Mouse (Mus musculus): ENCODE measurements around the gene Apol9a. TPM values are rescaled to one million over a fixed set of nuclear protein-coding genes. Genes with fewer than 3 reads are reported as not detected.
"Not testable (repeated sequence)": the region's sequence is repeated elsewhere in the genome, so short reads cannot be mapped to it uniquely, and the experiment has no call there.

Gene Apol9a
- polyA plus RNA-seq, 1 experiment from 2014 or later, result not detected

- H3K4me2 ChIP-seq (ENCODE audit: low read length); H3K9me3 ChIP-seq (replicated peaks; ENCODE audit: control insufficient read depth, low read length, poor library complexity, severe bottlenecking); H3K4me1 ChIP-seq (ENCODE audit: control insufficient read depth, insufficient read depth, low read length); H3K27me3 ChIP-seq (ENCODE audit: control insufficient read depth, insufficient read depth, low read depth, low read length); H3K36me3 ChIP-seq (ENCODE audit: control insufficient read depth, insufficient read depth, low read length); H3K4me3 ChIP-seq (ENCODE audit: low read depth, low read length); H3K27ac ChIP-seq (ENCODE audit: low read length); ATAC-seq; H3K9ac ChIP-seq (ENCODE audit: low read depth, low read length): not testable (repeated sequence)
- WGBS, result 76% methylated on average over 2 of the region's 2 CpGs
These were observed 4.7 kb upstream of the Apol9a start for GRCm38 (mm10) chr15:77415653-77416052.

GRCm38 (mm10) chr15:77412695-77413094, 1.8 kb upstream of the Apol9a start:
- not testable (repeated sequence) for H3K36me3 ChIP-seq (ENCODE audit: control insufficient read depth, insufficient read depth, low read length); H3K4me2 ChIP-seq (ENCODE audit: low read length); H3K4me3 ChIP-seq (ENCODE audit: low read depth, low read length); H3K4me1 ChIP-seq (ENCODE audit: control insufficient read depth, insufficient read depth, low read length); ATAC-seq; H3K27ac ChIP-seq (ENCODE audit: low read length); H3K27me3 ChIP-seq (ENCODE audit: control insufficient read depth, insufficient read depth, low read depth, low read length); H3K9me3 ChIP-seq (replicated peaks; ENCODE audit: control insufficient read depth, low read length, poor library complexity, severe bottlenecking); H3K9ac ChIP-seq (ENCODE audit: low read depth, low read length)
- 28% methylated on average over 4 of the region's 4 CpGs for WGBS

GRCm38 (mm10) chr15:77406370-77406769, 4.6 kb downstream of the Apol9a start:
- H3K27ac ChIP-seq (ENCODE audit: low read length); H3K4me3 ChIP-seq (ENCODE audit: low read depth, low read length); H3K36me3 ChIP-seq (ENCODE audit: control insufficient read depth, insufficient read depth, low read length); H3K4me1 ChIP-seq (ENCODE audit: control insufficient read depth, insufficient read depth, low read length); H3K9me3 ChIP-seq (replicated peaks; ENCODE audit: control insufficient read depth, low read length, poor library complexity, severe bottlenecking); ATAC-seq; H3K27me3 ChIP-seq (ENCODE audit: control insufficient read depth, insufficient read depth, low read depth, low read length); H3K9ac ChIP-seq (ENCODE audit: low read depth, low read length); H3K4me2 ChIP-seq (ENCODE audit: low read length): not testable (repeated sequence)
- WGBS, result 79% methylated on average over 9 of the region's 10 CpGs

GRCm38 (mm10) chr15:77399027-77399426, 11.9 kb downstream of the Apol9a start, which contains the start of gene Apol7a:
Gene Apol7a, minus strand, starts transcription at chr15:77399110.
- H3K4me2 ChIP-seq (ENCODE audit: low read length); H3K4me3 ChIP-seq (ENCODE audit: low read depth, low read length); H3K9ac ChIP-seq (ENCODE audit: low read depth, low read length); H3K9me3 ChIP-seq (replicated peaks; ENCODE audit: control insufficient read depth, low read length, poor library complexity, severe bottlenecking); H3K4me1 ChIP-seq (ENCODE audit: control insufficient read depth, insufficient read depth, low read length); ATAC-seq; H3K27me3 ChIP-seq (ENCODE audit: control insufficient read depth, insufficient read depth, low read depth, low read length); H3K36me3 ChIP-seq (ENCODE audit: control insufficient read depth, insufficient read depth, low read length); H3K27ac ChIP-seq (ENCODE audit: low read length): not testable (repeated sequence)
- 64% methylated on average over 9 of the region's 9 CpGs for WGBS

GRCm38 (mm10) chr15:77397450-77398132, 13.3 kb downstream of the Apol9a start:
- not testable (repeated sequence) for H3K36me3 ChIP-seq (ENCODE audit: control insufficient read depth, insufficient read depth, low read length); H3K27me3 ChIP-seq (ENCODE audit: control insufficient read depth, insufficient read depth, low read depth, low read length); ATAC-seq; H3K9ac ChIP-seq (ENCODE audit: low read depth, low read length); H3K4me1 ChIP-seq (ENCODE audit: control insufficient read depth, insufficient read depth, low read length); H3K4me2 ChIP-seq (ENCODE audit: low read length); H3K27ac ChIP-seq (ENCODE audit: low read length); H3K9me3 ChIP-seq (replicated peaks; ENCODE audit: control insufficient read depth, low read length, poor library complexity, severe bottlenecking); H3K4me3 ChIP-seq (ENCODE audit: low read depth, low read length)
- WGBS, result 75% methylated on average over 11 of the region's 11 CpGs

- H3K27ac ChIP-seq (ENCODE audit: low read length); H3K9me3 ChIP-seq (replicated peaks; ENCODE audit: control insufficient read depth, low read length, poor library complexity, severe bottlenecking); H3K27me3 ChIP-seq (ENCODE audit: control insufficient read depth, insufficient read depth, low read depth, low read length); H3K4me3 ChIP-seq (ENCODE audit: low read depth, low read length); H3K9ac ChIP-seq (ENCODE audit: low read depth, low read length); ATAC-seq; H3K36me3 ChIP-seq (ENCODE audit: control insufficient read depth, insufficient read depth, low read length); H3K4me2 ChIP-seq (ENCODE audit: low read length); H3K4me1 ChIP-seq (ENCODE audit: control insufficient read depth, insufficient read depth, low read length): not testable (repeated sequence)
- 68% methylated on average over 3 of the region's 3 CpGs for WGBS
These were observed 17.1 kb downstream of the Apol9a start for GRCm38 (mm10) chr15:77393832-77394231.

- H3K27me3 ChIP-seq (ENCODE audit: control insufficient read depth, insufficient read depth, low read depth, low read length), result no peaks in the 10 kb centered on the region
- no peak for ATAC-seq
- H3K9ac ChIP-seq (ENCODE audit: low read depth, low read length), result no peak overlapping the region
- no peak overlapping the region for H3K4me3 ChIP-seq (ENCODE audit: low read depth, low read length)
- 94% methylated on average over 2 of the region's 2 CpGs for WGBS
- H3K36me3 ChIP-seq (ENCODE audit: control insufficient read depth, insufficient read depth, low read length), result no peaks in the 10 kb centered on the region
- no peak overlapping the region for H3K4me2 ChIP-seq (ENCODE audit: low read length)
- H3K4me1 ChIP-seq (ENCODE audit: control insufficient read depth, insufficient read depth, low read length), result no peaks in the 10 kb centered on the region
- H3K9me3 ChIP-seq (replicated peaks; ENCODE audit: control insufficient read depth, low read length, poor library complexity, severe bottlenecking), result no peaks in the 10 kb centered on the region
- H3K27ac ChIP-seq (ENCODE audit: low read length), result no peak overlapping the region
These were observed 23.5 kb downstream of the Apol9a start for GRCm38 (mm10) chr15:77387462-77387861.

GRCm38 (mm10) chr15:77384340-77385030, 26.4 kb downstream of the Apol9a start:
- Histone ChIP-seq H3K36me3 (ENCODE audit: control insufficient read depth, insufficient read depth, low read length) (no peaks in the 10 kb centered on the region), H3K27me3 (ENCODE audit: control insufficient read depth, insufficient read depth, low read depth, low read length) (no peaks in the 10 kb centered on the region), H3K9me3 (replicated peaks; ENCODE audit: control insufficient read depth, low read length, poor library complexity, severe bottlenecking) (no peaks in the 10 kb centered on the region), H3K4me1 (ENCODE audit: control insufficient read depth, insufficient read depth, low read length) (no peaks in the 10 kb centered on the region), H3K4me2 (ENCODE audit: low read length) (no peak overlapping the region), H3K4me3 (ENCODE audit: low read depth, low read length) (no peak overlapping the region), H3K27ac (ENCODE audit: low read length) (no peak overlapping the region), H3K9ac (ENCODE audit: low read depth, low read length) (no peak overlapping the region)
- no peak for ATAC-seq
- 91% methylated on average over 7 of the region's 7 CpGs for WGBS

- Histone ChIP-seq H3K9ac (ENCODE audit: low read depth, low read length) (no peak overlapping the region), H3K27ac (ENCODE audit: low read length) (no peak overlapping the region), H3K36me3 (ENCODE audit: control insufficient read depth, insufficient read depth, low read length) (no peaks in the 10 kb centered on the region), H3K4me1 (ENCODE audit: control insufficient read depth, insufficient read depth, low read length) (no peaks in the 10 kb centered on the region), H3K27me3 (ENCODE audit: control insufficient read depth, insufficient read depth, low read depth, low read length) (no peaks in the 10 kb centered on the region), H3K4me3 (ENCODE audit: low read depth, low read length) (no peak overlapping the region), H3K4me2 (ENCODE audit: low read length) (no peak overlapping the region), H3K9me3 (replicated peaks; ENCODE audit: control insufficient read depth, low read length, poor library complexity, severe bottlenecking) (no peaks in the 10 kb centered on the region)
- WGBS, result 60% methylated on average over 1 of the region's 1 CpGs
- ATAC-seq, result no peak
These were observed 28.1 kb downstream of the Apol9a start for GRCm38 (mm10) chr15:77382880-77383279.

All from midbrain, embryonic 16.5 days (tissue).